Mouse (Mus musculus) lung, adult 2 months (tissue): ENCODE data around the gene Vps72.

Experiments
- CTCF ChIP-seq: fragments of 200-500 bp; IDR thresholded peaks from 2 replicates; pipeline ENCODE4 v1.5.1; 2011; ENCODE audit warnings: mild to moderate bottlenecking, low read length, control low read depth; ENCODE audit not compliant: insufficient read depth
- POLR2A ChIP-seq: fragments of 200-500 bp; IDR thresholded peaks from 2 replicates; pipeline ENCODE4 v1.6.1; 2011; ENCODE audit warnings: low read depth, mild to moderate bottlenecking, control low read depth, low read length, borderline replicate concordance; ENCODE audit errors: extremely low read depth

GRCm38 (mm10) chr3:95135433-95136052 is 24.7 kb downstream of the Vps72 start:
- TF ChIP-seq POLR2A, result no peak
- TF ChIP-seq CTCF, result no peak
